Mouse (Mus musculus): ENCODE measurements around the gene Sowahd.

- TF ChIP-seq CTCF (IDR thresholded peaks at IDR 0.05; ENCODE audit: insufficient read depth, low read length): no peak
- no peak for TF ChIP-seq POLR2A (IDR thresholded peaks at IDR 0.05; ENCODE audit: borderline replicate concordance, extremely low read depth, low read depth, low read length)
These were observed 29.6 kb upstream of the Sowahd start for GRCm38 (mm10) chrX:37019045-37019444.
